Mouse (Mus musculus) intestine, embryonic 14.5 days (tissue): ENCODE results near the gene Zranb1. TPM values are rescaled to one million over a fixed set of nuclear protein-coding genes. Genes with fewer than 3 reads are reported as not detected.
A peak's percentile ranks its signal among the peaks of the same experiment; 100 is the strongest.

Source experiments
- ATAC-seq: fragments of 200-750 bp; cut with Nextera tagmentation; replicated peaks from 2 replicates; pipeline ENCODE4 v1.8.0; 2017; ENCODE audit warnings: low read depth, moderate number of reproducible peaks, moderate TSS enrichment, moderate library complexity; ENCODE audit not compliant: low FRiP score, low TSS enrichment
- DNase-seq: peaks from one replicate; pipeline ENCODE4 v3.0.0-alpha.2; 2018; ENCODE audit warnings: low spot score
- H3K27ac ChIP-seq: fragments of 300-500 bp; sonication (generic); 2 replicates; pipeline ENCODE4 v1.5.1; 2014; ENCODE audit warnings: low read depth, mild to moderate bottlenecking, control low read depth
- H3K27me3 ChIP-seq: fragments of 300-500 bp; sonication (generic); replicated peaks from 2 replicates; pipeline ENCODE4 v1.6.1; 2014; ENCODE audit warnings: low read length, control low read depth; ENCODE audit not compliant: control insufficient read depth, insufficient read depth
- H3K36me3 ChIP-seq: fragments of 300-500 bp; sonication (generic); 2 replicates; pipeline ENCODE4 v1.6.1; 2014; ENCODE audit warnings: low read length, control low read depth; ENCODE audit not compliant: control insufficient read depth, insufficient read depth
- H3K4me1 ChIP-seq: fragments of 300-500 bp; sonication (generic); replicated peaks from 2 replicates; pipeline ENCODE4 v1.6.1; 2014; ENCODE audit warnings: low read length, control low read depth, mixed read lengths; ENCODE audit not compliant: control insufficient read depth, insufficient read depth
- H3K4me2 ChIP-seq: fragments of 300-500 bp; sonication (generic); 2 replicates; pipeline ENCODE4 v1.6.1; 2014; ENCODE audit warnings: low read length
- H3K4me3 ChIP-seq: fragments of 300-500 bp; sonication (generic); 2 replicates; pipeline ENCODE4 v1.5.1; 2014; ENCODE audit warnings: low read depth, low read length, control low read depth, mixed read lengths
- H3K9ac ChIP-seq: fragments of 300-500 bp; sonication (generic); 2 replicates; pipeline ENCODE4 v1.6.1; 2014; ENCODE audit warnings: mild to moderate bottlenecking, low read length
- H3K9me3 ChIP-seq: fragments of 300-500 bp; sonication (generic); 2 replicates; pipeline ENCODE4 v1.6.1; 2016; ENCODE audit warnings: low read length, control low read depth; ENCODE audit not compliant: control insufficient read depth
- WGBS: fragments of 180-500 bp; shearing (Covaris S2); extraction: QIAGEN DNeasy Blood & Tissue Kit; methylation state at CpG from one replicate; pipeline ENCODE4 v1.1.7; 2014; 5-methylcytosine and 5-hydroxymethylcytosine counted together
- polyA plus RNA-seq: library from polyadenylated mRNA; unstranded; fragments of >200 nt; fragmentation: Nextera tagmentation; extraction: Ambion mirVana; gene quantifications from 2 replicates; pipeline ENCODE4 v1.2.1, GENCODE M21; 2014

The Zranb1 gene
- polyA plus RNA-seq, 1 experiment from 2014 or later, result 15.3 TPM

DNA sequence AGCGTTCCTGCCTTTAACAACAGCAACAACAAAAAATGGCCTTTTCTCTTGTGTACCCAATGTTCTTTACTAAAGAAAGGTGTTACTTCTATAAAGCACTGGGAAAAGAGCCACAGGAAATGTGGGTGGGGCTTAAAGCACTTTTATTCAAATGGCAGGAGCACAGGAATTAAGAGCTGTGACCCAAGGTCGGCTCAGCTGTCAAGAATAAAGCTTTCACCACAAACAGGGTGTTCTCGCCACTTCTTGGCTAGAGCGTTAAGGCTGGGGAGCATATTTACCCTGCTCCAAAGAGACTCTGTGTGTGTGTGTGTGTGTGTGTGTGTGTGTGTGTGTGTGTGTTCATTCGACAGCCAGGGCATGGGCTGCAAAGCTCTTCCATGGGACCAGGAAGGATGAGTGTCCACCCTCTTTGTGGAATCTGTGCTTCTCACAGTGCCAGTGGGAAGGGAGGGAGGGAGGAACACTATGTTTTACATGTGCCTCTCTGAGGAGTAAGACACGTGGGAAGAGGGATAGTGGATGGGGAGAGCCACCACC lies 88.6 kb downstream of the Zranb1 start:
- Histone ChIP-seq H3K4me2 (no peak overlapping the region), H3K27me3 (no peaks in the 10 kb centered on the region), H3K4me1 (peaks cover 25% of the 10 kb centered on the region), H3K4me3 (no peak overlapping the region), H3K9me3 (no peaks in the 10 kb centered on the region), H3K36me3 (peaks cover 9% of the 10 kb centered on the region), H3K27ac (no peak overlapping the region), H3K9ac (no peak overlapping the region)
- DNase-seq (no peak), ATAC-seq (no peak)
- 43% methylated on average over 6 of the region's 6 CpGs for WGBS

DNA sequence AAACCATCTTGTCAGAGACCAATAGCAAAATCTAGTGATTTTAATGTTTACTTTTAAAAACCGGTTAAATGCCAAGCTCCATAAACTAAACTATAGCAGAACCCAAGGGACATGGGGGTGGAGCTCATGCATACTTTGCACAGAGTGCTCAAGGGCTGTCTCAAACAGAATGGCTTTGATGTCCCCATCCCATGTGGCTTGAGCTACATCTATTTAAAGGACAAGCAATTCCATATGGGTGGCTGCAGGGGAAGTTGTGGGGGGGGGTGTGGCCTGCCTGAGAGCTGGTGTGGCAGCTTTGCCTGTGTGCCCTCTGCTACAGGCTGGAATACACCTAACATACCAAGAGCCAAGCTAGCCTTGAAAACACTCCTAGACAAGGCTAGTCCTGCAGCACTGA lies 93.8 kb downstream of the Zranb1 start:
- Histone ChIP-seq H3K9me3 (no peaks in the 10 kb centered on the region), H3K36me3 (peaks cover 9% of the 10 kb centered on the region), H3K4me3 (no peak overlapping the region), H3K4me2 (no peak overlapping the region), H3K9ac (no peak overlapping the region), H3K4me1 (peaks cover 15% of the 10 kb centered on the region), H3K27ac (no peak overlapping the region), H3K27me3 (no peaks in the 10 kb centered on the region)
- no peak for DNase-seq
- WGBS, result 35% methylated on average over 1 of the region's 1 CpGs
- no peak for ATAC-seq

DNA sequence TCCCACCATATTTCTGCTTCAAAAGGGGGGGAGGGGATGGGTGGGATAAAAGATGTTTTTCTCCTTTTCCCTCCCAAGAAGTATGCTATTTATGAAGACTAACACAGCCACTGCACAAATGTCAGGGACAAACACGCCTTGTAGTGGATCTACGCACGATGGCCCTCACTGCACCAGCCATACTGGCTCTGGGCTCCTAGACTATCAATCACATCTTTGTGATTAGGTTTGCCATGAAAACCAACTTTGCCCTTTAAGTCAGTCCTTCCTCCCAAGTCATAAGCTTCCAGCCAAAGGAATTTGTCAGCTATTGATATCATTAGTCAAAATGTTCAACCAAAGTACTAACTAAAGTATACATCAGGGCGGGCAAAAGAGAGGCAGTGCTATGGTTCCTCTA lies 97.0 kb downstream of the Zranb1 start:
- WGBS, result 87% methylated on average over 4 of the region's 4 CpGs
- DNase-seq (no peak), ATAC-seq (no peak)
- H3K9ac ChIP-seq, result no peak overlapping the region
- no peak overlapping the region for H3K27ac ChIP-seq
- peaks cover 22% of the 10 kb centered on the region for H3K4me1 ChIP-seq
- no peaks in the 10 kb centered on the region for H3K27me3 ChIP-seq
- H3K4me2 ChIP-seq, result no peak overlapping the region
- no peaks in the 10 kb centered on the region for H3K36me3 ChIP-seq
- H3K9me3 ChIP-seq, result no peaks in the 10 kb centered on the region
- H3K4me3 ChIP-seq, result no peak overlapping the region

DNA sequence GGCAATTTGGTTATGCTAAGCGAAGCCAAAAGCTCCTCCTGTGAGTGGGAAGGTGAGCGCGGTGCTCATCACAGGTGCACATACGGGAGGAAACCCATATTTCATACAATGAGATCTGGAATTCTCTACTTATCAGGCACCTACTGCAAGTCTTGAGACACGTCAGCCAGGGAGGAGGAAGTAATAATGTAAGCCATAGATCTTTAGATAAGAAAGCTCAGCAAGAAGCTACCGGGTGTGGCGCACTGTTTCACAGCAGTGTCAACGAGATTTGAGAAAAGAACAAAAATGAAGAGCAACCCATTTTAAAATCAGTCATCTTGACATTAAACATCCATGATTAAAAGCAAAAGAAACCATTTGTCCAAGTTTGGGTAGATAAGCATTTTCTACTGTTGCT lies 98.1 kb downstream of the Zranb1 start:
- Histone ChIP-seq H3K9me3 (no peaks in the 10 kb centered on the region), H3K27ac (peak overlapping the region; percentile 47), H3K4me2 (peak overlapping the region; percentile 8; the same call in 1 of the 2 replicates), H3K9ac (no peak overlapping the region), H3K4me3 (no peak overlapping the region), H3K36me3 (no peaks in the 10 kb centered on the region), H3K27me3 (no peaks in the 10 kb centered on the region), H3K4me1 (peaks cover 33% of the 10 kb centered on the region)
- 70% methylated on average over 8 of the region's 8 CpGs for WGBS
- DNase-seq, result no peak
- ATAC-seq, result no peak

DNA sequence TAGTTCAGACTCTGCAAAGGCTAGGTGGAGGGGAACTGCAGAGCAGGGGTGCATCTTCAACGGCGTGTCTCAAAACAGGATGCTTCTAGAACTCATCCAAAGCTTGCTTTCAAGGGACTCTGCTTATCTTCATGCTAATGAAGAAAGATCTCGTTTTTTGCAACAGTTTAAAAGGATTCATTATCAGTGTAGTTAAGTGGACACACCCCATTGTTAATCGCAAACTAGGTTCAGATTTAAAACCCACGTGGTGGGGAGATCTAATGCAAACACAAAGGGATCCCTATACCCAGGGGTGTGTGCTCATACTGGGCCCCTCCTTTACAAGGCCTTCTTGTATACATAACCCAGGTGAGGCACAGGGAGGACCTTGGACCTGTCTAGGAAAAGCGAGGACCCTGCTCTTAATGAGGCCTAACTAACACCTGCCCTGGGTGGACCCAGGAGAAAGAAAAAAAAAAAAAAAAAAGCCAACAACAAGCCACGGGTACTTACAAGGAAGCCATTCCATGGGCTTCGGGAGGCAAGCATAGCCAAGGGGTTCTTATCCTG lies 98.6 kb downstream of the Zranb1 start:
- H3K4me2 ChIP-seq, result no peak overlapping the region; the same call in 1 of the 2 replicates
- DNase-seq, result no peak
- ATAC-seq, result peak; percentile 92

DNA sequence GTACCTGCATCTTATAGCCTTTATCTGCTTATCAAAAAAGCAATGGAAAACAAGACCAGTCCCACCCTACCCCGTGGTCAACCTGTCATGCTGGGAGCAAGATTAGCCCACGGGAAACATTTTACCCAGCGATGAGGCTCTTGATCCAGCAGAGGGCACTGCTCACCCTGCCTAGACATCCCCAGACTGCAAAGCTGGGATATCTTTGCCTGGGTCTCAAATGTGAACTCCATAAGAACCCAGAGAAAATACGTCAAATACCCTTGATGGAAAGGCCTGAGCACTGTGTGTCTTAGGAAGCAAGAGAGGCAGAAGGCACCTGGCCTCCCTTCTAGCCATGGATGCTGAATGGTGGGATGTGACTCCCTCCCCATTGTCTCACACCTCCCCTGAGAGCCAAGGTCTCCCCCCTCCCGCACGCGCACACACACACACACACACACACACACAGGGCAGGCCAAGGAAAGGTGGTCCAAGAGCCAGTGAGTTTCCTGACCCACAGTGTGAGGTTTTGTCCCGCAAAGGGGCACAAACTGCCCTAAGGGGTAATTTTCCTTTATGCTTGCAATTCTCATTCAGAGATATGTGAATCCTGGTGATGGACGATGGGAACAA lies 101.8 kb downstream of the Zranb1 start:
- Histone ChIP-seq H3K4me1 (peaks cover 56% of the 10 kb centered on the region), H3K36me3 (no peaks in the 10 kb centered on the region), H3K27ac (peak overlapping the region; percentile 27; the same call in 1 of the 2 replicates), H3K4me3 (no peak overlapping the region), H3K4me2 (no peak overlapping the region), H3K27me3 (no peaks in the 10 kb centered on the region), H3K9me3 (no peaks in the 10 kb centered on the region), H3K9ac (no peak overlapping the region)
- WGBS, result 57% methylated on average over 9 of the region's 9 CpGs
- DNase-seq (peak; percentile 80), ATAC-seq (no peak; the same call in 1 of the 2 replicates)

More for the DNA sequence above, 98.6 kb downstream of the Zranb1 start:
- Histone ChIP-seq H3K27ac (peak overlapping the region; percentile 24; the same call in 1 of the 2 replicates), H3K4me3 (no peak overlapping the region), H3K27me3 (no peaks in the 10 kb centered on the region), H3K9ac (no peak overlapping the region), H3K9me3 (no peaks in the 10 kb centered on the region), H3K36me3 (no peaks in the 10 kb centered on the region), H3K4me1 (peaks cover 36% of the 10 kb centered on the region)
- 64% methylated on average over 8 of the region's 8 CpGs for WGBS

DNA sequence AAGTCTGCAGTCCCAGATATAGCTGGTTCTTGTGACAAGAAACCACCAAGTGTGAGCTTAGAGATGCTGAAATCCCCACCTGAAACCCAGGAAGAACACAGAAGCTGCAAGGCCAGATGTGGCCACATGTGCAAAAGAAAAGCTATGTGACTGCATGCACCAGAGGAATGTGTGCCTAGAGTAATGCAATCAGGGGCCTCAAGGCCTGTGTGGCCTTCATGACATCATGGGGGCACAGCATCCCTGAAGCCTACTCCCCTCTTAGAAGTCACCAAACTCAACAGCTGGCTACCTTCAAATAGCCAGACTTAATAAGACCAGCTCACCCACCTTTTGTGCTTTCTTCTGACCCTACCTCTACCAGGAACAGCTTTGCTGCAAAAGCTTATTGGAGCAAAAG lies 105.0 kb downstream of the Zranb1 start:
- H3K4me1 ChIP-seq, result peaks cover 76% of the 10 kb centered on the region
- H3K27me3 ChIP-seq, result no peaks in the 10 kb centered on the region
- no peak for ATAC-seq
- H3K4me2 ChIP-seq, result no peak overlapping the region
- no peaks in the 10 kb centered on the region for H3K9me3 ChIP-seq
- H3K9ac ChIP-seq, result no peak overlapping the region
- no peaks in the 10 kb centered on the region for H3K36me3 ChIP-seq
- no peak overlapping the region for H3K27ac ChIP-seq
- H3K4me3 ChIP-seq, result no peak overlapping the region
- no peak for DNase-seq
